In genomic region chr2:29622126-29623005, GRCm38 (mm10) we compare ENCODE assay signal across 12 mouse cellular contexts. TPM values are rescaled to one million over a fixed set of nuclear protein-coding genes. Genes with fewer than 3 reads are reported as not detected.
DNase-seq lines count a peak whose midpoint lies in the region; ATAC-seq and TF ChIP-seq lines count a peak whose summit lies in the region.
"Had no signal": no experiment of that assay in that cellular context is flagged by ENCODE, and none has a peak within 500 bp of the region (broad histone marks: within the 10 kb centered on the region; RNA-seq: fewer than 3 reads in every experiment).

No protein-coding gene starts in this region.

- H3K9me3 ChIP-seq in heart, embryonic 16.5 days (replicated peaks; ENCODE audit: control insufficient read depth, low read length): no peaks in the 10 kb centered on the region
- H3K9me3 ChIP-seq in heart, embryonic 12.5 days (replicated peaks): no peaks in the 10 kb centered on the region
- no peaks in the 10 kb centered on the region for H3K9me3 ChIP-seq in E14TG2a.4 (ENCODE audit: low read length)
- H3K9me3 ChIP-seq: G1E; hindbrain, embryonic 10.5 days; neural tube, embryonic 15.5 days had no signal

- H3K4me2 ChIP-seq in heart, embryonic 16.5 days (ENCODE audit: low read depth, low read length): no peak overlapping the region
- H3K4me2 ChIP-seq in heart, embryonic 12.5 days: no peak overlapping the region
- H3K4me2 ChIP-seq in myocyte (ENCODE audit: low read depth): peak overlapping the region; percentile 90

- ATAC-seq in heart, embryonic 16.5 days (replicated peaks; ENCODE audit: extremely low read depth, insufficient read depth, low FRiP score): no peak
- ATAC-seq in heart, embryonic 12.5 days (ENCODE audit: insufficient number of reproducible peaks, low FRiP score): no peak

- no peak for TF ChIP-seq POLR2A in myocyte (IDR thresholded peaks at IDR 0.05; ENCODE audit: insufficient read length, low read depth)

- H3K4me3 ChIP-seq in heart, embryonic 16.5 days (ENCODE audit: low read length): no peak overlapping the region
- no peak overlapping the region for H3K4me3 ChIP-seq in heart, embryonic 12.5 days
- H3K4me3 ChIP-seq in E14TG2a.4 (replicated peaks; ENCODE audit: low read length) (0 out of 2 replicates have a peak overlapping the region, but pooled peaks have one; percentile 10), myocyte (no peak overlapping the region)
- H3K4me3 ChIP-seq: neural tube, embryonic 15.5 days had no signal

- H3K27ac ChIP-seq in heart, embryonic 16.5 days (ENCODE audit: low read length): peak overlapping the region; percentile 41; the same call in 1 of the 2 replicates
- no peak overlapping the region for H3K27ac ChIP-seq in heart, embryonic 12.5 days (ENCODE audit: poor library complexity, severe bottlenecking)
- H3K27ac ChIP-seq: hindbrain, embryonic 10.5 days; liver, embryonic 14.5 days; neural tube, embryonic 15.5 days had no signal

- H3ac ChIP-seq in myocyte (ENCODE audit: control insufficient read depth, insufficient read length): no peak overlapping the region

- H3K36me3 ChIP-seq in heart, embryonic 16.5 days (ENCODE audit: control insufficient read depth, insufficient read depth): no peaks in the 10 kb centered on the region
- no peaks in the 10 kb centered on the region for H3K36me3 ChIP-seq in heart, embryonic 12.5 days
- H3K36me3 ChIP-seq in E14TG2a.4 (ENCODE audit: insufficient read depth, low read length) (peaks cover 46% of the 10 kb centered on the region), myocyte (ENCODE audit: control insufficient read depth, insufficient read depth) (no peaks in the 10 kb centered on the region)
- H3K36me3 ChIP-seq: neural tube, embryonic 15.5 days had no signal

- H3K79me2 ChIP-seq in myocyte (ENCODE audit: control insufficient read depth, insufficient read depth): peaks cover 68% of the 10 kb centered on the region

- no peak for TF ChIP-seq CTCF in E14TG2a.4 (conservative IDR thresholded peaks at IDR 0.05; ENCODE audit: low read length)

- H3K27me3 ChIP-seq in heart, embryonic 16.5 days (ENCODE audit: control insufficient read depth, insufficient read depth, low read length): no peaks in the 10 kb centered on the region
- H3K27me3 ChIP-seq in heart, embryonic 12.5 days (replicated peaks): no peaks in the 10 kb centered on the region
- no peaks in the 10 kb centered on the region for H3K27me3 ChIP-seq in E14TG2a.4 (ENCODE audit: insufficient read depth, low read length)
- H3K27me3 ChIP-seq in myocyte (ENCODE audit: control insufficient read depth, insufficient read depth, insufficient read length): no peaks in the 10 kb centered on the region
- H3K27me3 ChIP-seq: neural tube, embryonic 15.5 days had no signal

- peaks cover 48% of the 10 kb centered on the region for H3K4me1 ChIP-seq in heart, embryonic 16.5 days (ENCODE audit: control insufficient read depth, insufficient read depth, low read length)
- peaks cover 58% of the 10 kb centered on the region for H3K4me1 ChIP-seq in heart, embryonic 12.5 days (replicated peaks)
- peaks cover 77% of the 10 kb centered on the region for H3K4me1 ChIP-seq in E14TG2a.4 (replicated peaks; ENCODE audit: low read depth, low read length)

- WGBS in heart, embryonic 16.5 days: 81% methylated on average over 10 of the region's 10 CpGs
- 81% methylated on average over 10 of the region's 10 CpGs for WGBS in heart, embryonic 12.5 days

- no peak overlapping the region for H3K9ac ChIP-seq in heart, embryonic 16.5 days (ENCODE audit: low read length)
- no peak overlapping the region for H3K9ac ChIP-seq in heart, embryonic 12.5 days
- H3K9ac ChIP-seq: liver, embryonic 14.5 days; neural tube, embryonic 15.5 days had no signal

- DNase-seq in B cell, adult 2 months: peak; percentile 28 to 31
- no peak for DNase-seq in kidney, adult 9 months
- no peak for DNase-seq in kidney, adult 11 months
- DNase-seq: cerebellum, postnatal 25 days had no signal

TF ChIP-seq in myocyte, 11 proteins besides CTCF, POLR2A, EP300 and RAD21:
- no peak for TF ChIP-seq MYOG (IDR thresholded peaks at IDR 0.05; ENCODE audit: control insufficient read depth in 1 of 3, insufficient read depth in 1 of 3, insufficient read length in 2 of 3, low read depth in 2 of 3)
- no peak for TF ChIP-seq POLR2AphosphoS2 (IDR thresholded peaks at IDR 0.05; ENCODE audit: insufficient read length, low read depth)
- no peak for TF ChIP-seq TCF12 (IDR thresholded peaks at IDR 0.05; ENCODE audit: insufficient read depth, poor library complexity, severe bottlenecking)
- TF ChIP-seq E2F4 (IDR thresholded peaks at IDR 0.05; ENCODE audit: insufficient read depth): no peak

RNA-seq across cellular contexts. Expression of gene Rapgef1, which starts 2.8 kb away (rescaled TPM):
- 11.3 and 12.9 TPM in 2 replicates for polyA plus RNA-seq in heart, embryonic 16.5 days (2015; fragmentation: Nextera tagmentation; extraction: Ambion mirVana)
- polyA plus RNA-seq in heart, embryonic 12.5 days (2016; fragmentation: Nextera tagmentation; extraction: Ambion mirVana): 13.2 and 14.5 TPM in 2 replicates
- polyA plus RNA-seq in myocyte (2012; fragmentation: generic; extraction: Trizol): 74.5 TPM

Comparison
In these comparisons a context has a peak if more than half of its experiments do, and no peak if none do; other contexts are left out.
1. DNase-seq: peak in B cell, adult 2 months (2 of 2); none in kidney, adult 9 months (single experiment) and kidney, adult 11 months (single experiment).